Mouse (Mus musculus) intestine, embryonic 16.5 days (tissue): ENCODE data around the gene Megf11. TPM values are rescaled to one million over a fixed set of nuclear protein-coding genes. Genes with fewer than 3 reads are reported as not detected.

Source experiments
- ATAC-seq: fragments of 200-750 bp; cut with Nextera tagmentation; 2 replicates; pipeline ENCODE4 v1.8.0; 2017; ENCODE audit warnings: moderate TSS enrichment, moderate library complexity
- H3K27ac ChIP-seq: fragments of 300-500 bp; sonication (generic); 2 replicates; pipeline ENCODE4 v1.5.1; 2014; ENCODE audit warnings: mild to moderate bottlenecking, low read length
- H3K27me3 ChIP-seq: fragments of 300-500 bp; sonication (generic); replicated peaks from 2 replicates; pipeline ENCODE4 v1.6.1; 2014; ENCODE audit warnings: low read length, control low read depth, mixed read lengths; ENCODE audit not compliant: control insufficient read depth, insufficient read depth
- H3K36me3 ChIP-seq: fragments of 300-500 bp; sonication (generic); 2 replicates; pipeline ENCODE4 v1.6.1; 2014; ENCODE audit warnings: low read length, control low read depth; ENCODE audit not compliant: control insufficient read depth, insufficient read depth
- H3K4me1 ChIP-seq: fragments of 300-500 bp; sonication (generic); 2 replicates; pipeline ENCODE4 v1.6.1; 2014; ENCODE audit warnings: low read length, control low read depth, mixed read lengths; ENCODE audit not compliant: control insufficient read depth, insufficient read depth
- H3K4me2 ChIP-seq: fragments of 300-500 bp; sonication (generic); 2 replicates; pipeline ENCODE4 v1.6.1; 2014; ENCODE audit warnings: low read depth, low read length, control low read depth
- H3K4me3 ChIP-seq: fragments of 300-500 bp; sonication (generic); 2 replicates; pipeline ENCODE4 v1.5.1; 2014; ENCODE audit warnings: mild to moderate bottlenecking, low read length
- H3K9ac ChIP-seq: fragments of 300-500 bp; sonication (generic); 2 replicates; pipeline ENCODE4 v1.6.1; 2014; ENCODE audit warnings: low read depth, low read length
- H3K9me3 ChIP-seq: fragments of 300-500 bp; sonication (generic); 2 replicates; pipeline ENCODE4 v1.6.1; 2016; ENCODE audit warnings: low read length, control low read depth; ENCODE audit not compliant: control insufficient read depth
- WGBS: fragments of 180-500 bp; shearing (Covaris S2); extraction: QIAGEN DNeasy Blood & Tissue Kit; methylation state at CpG from one replicate; pipeline ENCODE4 v1.1.7; 2014; 5-methylcytosine and 5-hydroxymethylcytosine counted together
- polyA plus RNA-seq: library from polyadenylated mRNA; unstranded; fragments of >200 nt; fragmentation: Nextera tagmentation; extraction: Ambion mirVana; gene quantifications from 2 replicates; pipeline ENCODE4 v1.2.1, GENCODE M21; 2015

Megf11 gene
- polyA plus RNA-seq, 1 experiment from 2014 or later, result 0.76 TPM

DNA sequence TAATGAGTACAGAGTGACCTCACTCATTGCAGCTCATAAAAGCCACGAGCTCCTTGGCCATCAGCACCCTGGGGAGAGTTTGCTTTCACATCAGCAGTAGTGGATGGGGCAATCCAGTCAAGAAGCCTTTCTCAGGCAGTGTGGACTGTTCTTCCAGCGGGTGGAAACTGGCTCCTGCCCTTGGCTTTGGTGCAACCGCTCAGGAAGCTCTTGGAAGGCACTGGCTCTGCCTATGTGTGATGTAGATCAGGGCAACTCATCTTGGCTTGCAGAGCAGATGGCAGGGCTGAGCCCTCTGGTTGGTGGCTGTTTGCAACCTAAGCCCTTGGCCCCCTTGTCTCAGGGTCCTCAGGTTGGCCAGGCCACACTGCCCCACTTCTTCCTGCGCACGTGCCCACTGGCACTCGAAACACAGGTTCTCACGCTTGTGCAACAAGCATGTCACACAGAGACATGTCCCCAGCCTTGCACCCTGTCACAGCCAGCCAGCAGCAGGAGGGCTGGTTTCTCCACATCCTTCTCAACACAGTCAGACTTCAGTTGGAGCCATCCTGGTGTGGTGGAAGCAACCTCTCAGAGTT, 22.1 kb downstream of the Megf11 start:
- H3K27ac ChIP-seq, result no peak overlapping the region
- H3K4me1 ChIP-seq, result no peaks in the 10 kb centered on the region
- no peaks in the 10 kb centered on the region for H3K9me3 ChIP-seq
- no peaks in the 10 kb centered on the region for H3K27me3 ChIP-seq
- H3K4me3 ChIP-seq, result no peak overlapping the region
- no peak for ATAC-seq
- H3K4me2 ChIP-seq, result no peak overlapping the region
- WGBS, result 82% methylated on average over 7 of the region's 7 CpGs
- H3K36me3 ChIP-seq, result no peaks in the 10 kb centered on the region
- H3K9ac ChIP-seq, result no peak overlapping the region

DNA sequence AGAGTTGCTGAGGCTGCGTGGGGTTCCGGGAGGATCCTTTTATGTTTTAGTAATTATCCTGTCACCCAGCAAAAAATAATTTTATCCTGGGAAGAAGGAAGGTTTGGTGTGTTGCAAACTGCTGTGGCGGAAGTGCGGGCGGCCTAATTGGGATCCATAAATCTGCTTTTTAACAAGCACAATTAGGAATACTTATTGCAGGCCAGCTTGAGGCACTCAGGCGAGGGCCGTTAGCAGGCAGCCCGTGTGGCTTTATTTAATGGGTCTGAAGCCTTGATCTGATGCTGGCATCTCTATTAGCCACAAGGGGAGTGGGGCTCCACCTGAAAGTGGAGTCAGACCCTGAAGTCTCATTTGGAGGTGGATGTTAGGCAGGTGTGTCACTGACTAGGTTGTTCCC, 23.4 kb downstream of the Megf11 start:
- no peaks in the 10 kb centered on the region for H3K9me3 ChIP-seq
- 69% methylated on average over 8 of the region's 8 CpGs for WGBS
- ATAC-seq, result no peak
- no peaks in the 10 kb centered on the region for H3K27me3 ChIP-seq
- H3K4me2 ChIP-seq, result no peak overlapping the region
- no peaks in the 10 kb centered on the region for H3K36me3 ChIP-seq
- no peak overlapping the region for H3K9ac ChIP-seq
- H3K4me1 ChIP-seq, result no peaks in the 10 kb centered on the region
- no peak overlapping the region for H3K4me3 ChIP-seq
- no peak overlapping the region for H3K27ac ChIP-seq

DNA sequence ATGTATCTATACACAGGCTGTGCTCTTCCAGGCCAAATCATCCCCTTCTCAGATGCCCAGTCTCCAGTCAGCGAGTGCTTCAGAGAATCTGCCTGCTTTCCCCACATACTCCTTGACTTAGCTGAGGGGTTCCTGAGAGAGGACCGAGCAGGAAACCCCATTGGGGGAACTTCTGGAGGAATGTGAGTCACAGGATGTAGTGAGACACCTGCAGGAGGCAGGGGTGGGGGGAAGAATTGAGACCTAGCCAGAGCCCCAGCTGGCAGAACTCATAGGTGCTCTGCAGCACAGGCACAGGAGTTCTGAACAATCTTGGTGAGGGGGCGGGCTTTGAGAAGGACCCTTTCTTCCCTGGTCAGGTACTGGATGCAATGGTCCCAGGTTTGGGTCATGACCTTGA, 35.0 kb downstream of the Megf11 start:
- WGBS, result 91% methylated on average over 3 of the region's 3 CpGs
- Histone ChIP-seq H3K4me3 (no peak overlapping the region), H3K9ac (no peak overlapping the region), H3K36me3 (no peaks in the 10 kb centered on the region), H3K27ac (no peak overlapping the region), H3K4me1 (no peaks in the 10 kb centered on the region), H3K9me3 (no peaks in the 10 kb centered on the region), H3K4me2 (no peak overlapping the region), H3K27me3 (no peaks in the 10 kb centered on the region)
- no peak for ATAC-seq

DNA sequence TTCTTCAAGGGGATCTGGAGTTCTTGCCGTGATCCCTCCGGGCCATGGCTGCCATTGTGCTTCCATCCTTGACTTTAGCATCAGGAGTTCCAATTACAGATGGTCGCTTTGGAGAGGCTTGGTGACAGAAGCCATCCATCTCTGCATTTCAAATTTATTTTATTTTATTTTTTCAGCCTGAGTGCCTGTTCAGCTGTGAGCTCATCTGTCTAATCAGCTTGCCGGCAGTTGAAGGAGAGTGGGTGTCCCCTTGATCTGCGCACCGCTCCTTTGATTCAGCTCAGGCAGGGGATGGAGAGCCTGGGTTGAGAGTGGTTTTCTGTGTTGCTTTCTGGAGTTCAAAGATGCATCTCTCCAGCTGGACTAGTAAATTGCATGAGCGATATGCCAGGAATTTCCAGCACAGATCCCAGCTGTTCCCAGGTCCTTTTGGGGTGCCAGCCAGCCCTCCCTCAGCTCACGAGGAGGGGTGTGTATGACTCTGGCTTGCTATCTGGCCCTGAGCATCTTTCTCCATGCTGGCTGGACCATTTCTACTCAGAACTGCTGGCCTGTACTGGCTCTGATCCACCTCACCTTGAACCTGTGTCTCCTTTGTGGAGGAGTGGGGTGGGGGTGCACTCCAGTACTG, 36.7 kb downstream of the Megf11 start:
- no peak overlapping the region for H3K9ac ChIP-seq
- H3K4me1 ChIP-seq, result no peaks in the 10 kb centered on the region
- 83% methylated on average over 8 of the region's 8 CpGs for WGBS
- no peaks in the 10 kb centered on the region for H3K27me3 ChIP-seq
- H3K9me3 ChIP-seq, result no peaks in the 10 kb centered on the region
- H3K4me3 ChIP-seq, result no peak overlapping the region
- no peak overlapping the region for H3K27ac ChIP-seq
- ATAC-seq, result no peak
- no peak overlapping the region for H3K4me2 ChIP-seq
- H3K36me3 ChIP-seq, result no peaks in the 10 kb centered on the region

DNA sequence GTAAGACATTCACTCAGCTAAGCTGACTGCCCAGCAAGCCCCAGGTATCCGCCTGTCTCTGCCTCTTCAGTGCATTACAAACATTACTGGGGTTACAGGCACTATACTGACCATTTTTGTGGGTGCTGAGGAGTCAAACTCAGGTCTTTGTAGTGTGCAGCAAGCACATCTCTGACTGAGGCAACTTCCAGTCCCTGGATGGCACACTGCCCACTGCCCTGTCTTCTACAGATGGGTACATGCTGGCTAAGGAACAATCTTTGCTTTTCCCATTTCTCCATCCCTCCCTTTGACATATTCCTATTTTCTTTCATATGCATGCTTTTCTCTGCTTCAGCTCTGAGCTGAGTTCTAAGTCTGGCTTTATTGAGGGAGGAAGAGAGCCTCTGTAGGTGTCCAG, 38.5 kb downstream of the Megf11 start:
- no peak for ATAC-seq
- no peaks in the 10 kb centered on the region for H3K27me3 ChIP-seq
- H3K9me3 ChIP-seq, result no peaks in the 10 kb centered on the region
- no peaks in the 10 kb centered on the region for H3K36me3 ChIP-seq
- H3K9ac ChIP-seq, result no peak overlapping the region
- H3K4me3 ChIP-seq, result no peak overlapping the region
- no peak overlapping the region for H3K27ac ChIP-seq
- WGBS, result 87% methylated on average over 1 of the region's 1 CpGs
- no peaks in the 10 kb centered on the region for H3K4me1 ChIP-seq
- no peak overlapping the region for H3K4me2 ChIP-seq

DNA sequence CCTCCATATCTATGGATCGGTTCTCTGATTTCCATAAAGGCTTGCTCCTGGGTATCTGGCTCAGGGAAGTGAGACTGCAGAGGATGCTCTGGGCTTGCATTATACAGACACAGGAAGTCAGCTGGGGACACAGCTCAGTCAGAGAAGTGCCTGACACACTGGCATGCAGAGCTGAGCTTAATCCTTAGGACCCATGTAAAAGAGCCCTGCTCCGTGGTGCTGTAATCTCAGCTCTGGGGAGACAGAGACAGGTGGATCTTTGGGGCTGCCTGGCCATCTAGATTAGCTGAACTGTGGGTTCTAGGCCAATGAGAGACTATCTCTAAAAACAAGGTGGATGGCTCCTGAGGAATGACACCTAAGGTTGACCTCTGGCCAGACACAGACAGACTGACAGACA, 50.7 kb downstream of the Megf11 start:
- WGBS, result 71% methylated on average over 2 of the region's 2 CpGs
- H3K27me3 ChIP-seq, result no peaks in the 10 kb centered on the region
- H3K9me3 ChIP-seq, result no peaks in the 10 kb centered on the region
- H3K4me1 ChIP-seq, result no peaks in the 10 kb centered on the region
- no peak overlapping the region for H3K4me2 ChIP-seq
- no peak overlapping the region for H3K4me3 ChIP-seq
- no peak overlapping the region for H3K9ac ChIP-seq
- H3K27ac ChIP-seq, result no peak overlapping the region
- H3K36me3 ChIP-seq, result no peaks in the 10 kb centered on the region
- no peak for ATAC-seq

DNA sequence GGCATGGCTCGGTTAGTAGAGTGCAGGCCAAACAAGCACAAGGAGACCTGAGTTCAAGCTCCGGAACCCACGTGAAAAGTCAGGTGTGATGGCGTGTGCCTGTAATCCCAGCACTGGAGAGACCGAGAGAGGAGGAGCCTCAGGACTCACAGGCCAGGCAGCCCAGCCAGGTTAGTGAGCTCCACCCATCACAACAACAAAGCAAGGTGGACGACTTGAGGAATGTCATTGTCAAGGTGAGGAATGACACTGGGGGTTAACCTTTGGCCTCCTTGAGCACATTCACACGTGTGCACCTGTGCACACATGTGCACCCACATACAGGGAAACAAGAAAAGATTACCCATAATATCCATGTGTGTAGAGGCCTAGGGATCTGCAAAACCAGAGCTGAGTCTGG, 54.7 kb downstream of the Megf11 start:
- Histone ChIP-seq H3K9ac (no peak overlapping the region), H3K36me3 (no peaks in the 10 kb centered on the region), H3K27ac (no peak overlapping the region), H3K4me3 (no peak overlapping the region), H3K4me2 (no peak overlapping the region), H3K27me3 (no peaks in the 10 kb centered on the region), H3K4me1 (no peaks in the 10 kb centered on the region), H3K9me3 (no peaks in the 10 kb centered on the region)
- WGBS, result 74% methylated on average over 7 of the region's 7 CpGs
- no peak for ATAC-seq

DNA sequence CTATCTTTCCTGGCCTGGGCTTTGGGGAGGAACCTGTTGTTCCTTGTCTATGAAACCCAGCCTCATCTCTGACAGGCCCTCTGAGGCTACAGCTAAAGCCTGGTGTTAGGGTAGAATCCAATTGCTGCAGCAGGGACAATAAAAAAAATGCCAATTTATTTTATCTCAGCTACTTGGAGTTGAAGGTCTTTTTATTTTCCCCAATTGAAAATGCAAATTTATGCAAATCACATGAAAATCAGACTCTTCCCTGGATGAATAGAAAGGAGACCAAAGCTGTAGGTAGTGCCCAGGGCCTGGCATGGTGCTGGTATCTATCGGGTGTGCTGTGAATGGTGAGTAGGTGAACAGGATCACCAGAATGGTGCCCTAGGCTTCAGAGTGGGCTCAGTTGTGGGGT, 60.6 kb downstream of the Megf11 start:
- ATAC-seq, result no peak

DNA sequence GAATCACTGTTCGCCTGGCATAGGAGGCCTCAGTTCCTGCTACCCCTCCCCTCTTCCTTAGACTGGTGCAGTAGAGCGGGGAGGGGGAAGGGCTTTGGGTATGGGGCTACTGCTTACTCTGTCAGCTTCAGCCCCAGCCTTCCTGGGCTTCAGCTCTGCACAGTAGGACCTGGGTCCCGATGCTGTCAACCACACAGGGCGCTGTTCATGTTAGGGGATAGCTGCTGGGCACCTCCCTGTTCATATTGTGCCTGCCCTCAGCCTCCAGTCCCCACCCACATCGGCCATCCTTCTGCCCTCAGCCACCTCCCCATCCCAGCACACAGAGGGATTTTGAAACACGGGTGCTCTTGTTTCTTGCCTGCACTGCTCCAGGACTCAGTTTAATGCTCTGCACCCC, 61.6 kb downstream of the Megf11 start:
- WGBS, result 34% methylated on average over 6 of the region's 6 CpGs
- ATAC-seq, result peak; percentile 43
- H3K36me3 ChIP-seq, result no peaks in the 10 kb centered on the region
- no peak overlapping the region for H3K4me2 ChIP-seq
- H3K9ac ChIP-seq, result no peak overlapping the region
- H3K27ac ChIP-seq, result peak overlapping the region; percentile 4; the same call in 1 of the 2 replicates
- no peak overlapping the region for H3K4me3 ChIP-seq
- peaks cover 15% of the 10 kb centered on the region for H3K4me1 ChIP-seq
- H3K9me3 ChIP-seq, result no peaks in the 10 kb centered on the region
- no peaks in the 10 kb centered on the region for H3K27me3 ChIP-seq

More for the DNA sequence above, 60.6 kb downstream of the Megf11 start:
- H3K9me3 ChIP-seq, result no peaks in the 10 kb centered on the region
- WGBS, result 89% methylated on average over 1 of the region's 1 CpGs
- no peak overlapping the region for H3K4me3 ChIP-seq
- H3K4me1 ChIP-seq, result peaks cover 15% of the 10 kb centered on the region
- H3K4me2 ChIP-seq, result no peak overlapping the region
- no peaks in the 10 kb centered on the region for H3K36me3 ChIP-seq
- no peak overlapping the region for H3K9ac ChIP-seq
- H3K27ac ChIP-seq, result no peak overlapping the region
- H3K27me3 ChIP-seq, result no peaks in the 10 kb centered on the region

DNA sequence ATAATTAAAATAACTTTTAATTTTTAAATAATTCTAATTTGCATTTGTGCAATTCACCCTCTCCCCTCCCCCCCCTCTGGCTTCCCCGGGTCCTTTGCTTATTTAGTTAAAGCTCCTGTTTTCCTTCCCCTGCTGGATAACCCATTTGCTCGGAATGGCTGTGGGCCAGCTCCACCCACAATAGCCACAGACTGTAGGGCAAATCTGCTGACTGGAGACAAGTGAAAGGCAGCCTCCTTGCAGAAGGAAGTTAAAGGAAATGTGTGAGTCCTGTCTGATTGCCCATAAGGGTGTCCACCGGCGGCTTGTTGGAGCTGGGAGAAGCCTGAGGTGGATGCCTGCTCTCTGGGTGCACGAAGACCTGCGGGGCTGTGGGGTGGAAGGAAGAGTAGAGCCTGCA, 62.1 kb downstream of the Megf11 start:
- Histone ChIP-seq H3K4me1 (peaks cover 15% of the 10 kb centered on the region), H3K4me3 (no peak overlapping the region), H3K27me3 (no peaks in the 10 kb centered on the region), H3K9me3 (no peaks in the 10 kb centered on the region), H3K9ac (0 out of 2 replicates have a peak overlapping the region, but pooled peaks have one; percentile 1), H3K36me3 (no peaks in the 10 kb centered on the region), H3K27ac (peak overlapping the region; percentile 4), H3K4me2 (0 out of 2 replicates have a peak overlapping the region, but pooled peaks have one; percentile 0)
- WGBS, result 25% methylated on average over 6 of the region's 6 CpGs
- peak; percentile 72 for ATAC-seq
